Mouse (Mus musculus): Measurements from ENCODE around the gene Hk1. TPM values are rescaled to one million over a fixed set of nuclear protein-coding genes. Genes with fewer than 3 reads are reported as not detected.

Hk1 gene
- polyA plus RNA-seq, 1 experiment from 2014 or later = 67.5 TPM

- H3K36me3 ChIP-seq (ENCODE audit: insufficient read depth, low read length) = no peaks in the 10 kb centered on the region
These were observed 127.0 kb downstream of the Hk1 start for GRCm38 (mm10) chr10:62252496-62253235.

GRCm38 (mm10) chr10:62252000-62252488, 127.7 kb downstream of the Hk1 start, which contains the start of gene Tacr2:
Tacr2 (plus strand) TSS chr10:62252438.
- no peaks in the 10 kb centered on the region for H3K9me3 ChIP-seq (ENCODE audit: low read length)
- H3K27ac ChIP-seq (ENCODE audit: low read length) = no peak within 1 kb of the TSS
- no peak within 1 kb of the TSS for H3K4me3 ChIP-seq (ENCODE audit: low read length)
- no peak within 1 kb of the TSS for H3K9ac ChIP-seq (replicated peaks; ENCODE audit: low read length)
- H3K4me2 ChIP-seq (replicated peaks; ENCODE audit: low read depth, low read length) = no peak within 1 kb of the TSS
- 0 out of 2 replicates have a peak, but pooled peaks cover 5% of the 10 kb centered on the region for H3K4me1 ChIP-seq (ENCODE audit: insufficient read depth, low read length)
- WGBS = 49% methylated on average over 12 of the region's 12 CpGs
- ATAC-seq (ENCODE audit: low FRiP score, low TSS enrichment) = peak; percentile 40; the same call in 1 of the 2 replicates
- no peaks in the 10 kb centered on the region for H3K27me3 ChIP-seq (ENCODE audit: insufficient read depth, low read length)
- H3K36me3 ChIP-seq (ENCODE audit: insufficient read depth, low read length) = no peaks in the 10 kb centered on the region

More at GRCm38 (mm10) chr10:62252496-62253235, 127.0 kb downstream of the Hk1 start:
- no peak overlapping the region for H3K4me3 ChIP-seq (ENCODE audit: low read length)
- no peaks in the 10 kb centered on the region for H3K27me3 ChIP-seq (ENCODE audit: insufficient read depth, low read length)
- no peak overlapping the region for H3K27ac ChIP-seq (ENCODE audit: low read length)
- H3K4me1 ChIP-seq (ENCODE audit: insufficient read depth, low read length) = 0 out of 2 replicates have a peak, but pooled peaks cover 5% of the 10 kb centered on the region
- no peak overlapping the region for H3K4me2 ChIP-seq (replicated peaks; ENCODE audit: low read depth, low read length)
- H3K9me3 ChIP-seq (ENCODE audit: low read length) = no peaks in the 10 kb centered on the region
- H3K9ac ChIP-seq (replicated peaks; ENCODE audit: low read length) = no peak overlapping the region
- ATAC-seq (ENCODE audit: low FRiP score, low TSS enrichment) = no peak
- 80% methylated on average over 27 of the region's 27 CpGs for WGBS

- 31% methylated on average over 8 of the region's 8 CpGs for WGBS
- Histone ChIP-seq H3K9ac (replicated peaks; ENCODE audit: low read length) (no peak overlapping the region), H3K27ac (ENCODE audit: low read length) (no peak overlapping the region), H3K27me3 (ENCODE audit: insufficient read depth, low read length) (no peaks in the 10 kb centered on the region), H3K36me3 (ENCODE audit: insufficient read depth, low read length) (no peaks in the 10 kb centered on the region), H3K4me1 (ENCODE audit: insufficient read depth, low read length) (0 out of 2 replicates have a peak, but pooled peaks cover 5% of the 10 kb centered on the region), H3K4me3 (ENCODE audit: low read length) (no peak overlapping the region), H3K9me3 (ENCODE audit: low read length) (no peaks in the 10 kb centered on the region), H3K4me2 (replicated peaks; ENCODE audit: low read depth, low read length) (no peak overlapping the region)
- peak; percentile 7; the same call in 1 of the 2 replicates for ATAC-seq (ENCODE audit: low FRiP score, low TSS enrichment)
These were observed 131.9 kb downstream of the Hk1 start for GRCm38 (mm10) chr10:62247815-62248214.

- no peaks in the 10 kb centered on the region for H3K36me3 ChIP-seq (ENCODE audit: insufficient read depth, low read length)
- H3K9ac ChIP-seq (replicated peaks; ENCODE audit: low read length) = no peak overlapping the region
- H3K27ac ChIP-seq (ENCODE audit: low read length) = no peak overlapping the region
- H3K4me3 ChIP-seq (ENCODE audit: low read length) = no peak overlapping the region
- no peaks in the 10 kb centered on the region for H3K27me3 ChIP-seq (ENCODE audit: insufficient read depth, low read length)
- 59% methylated on average over 3 of the region's 3 CpGs for WGBS
- H3K4me1 ChIP-seq (ENCODE audit: insufficient read depth, low read length) = 0 out of 2 replicates have a peak, but pooled peaks cover 4% of the 10 kb centered on the region
- no peak overlapping the region for H3K4me2 ChIP-seq (replicated peaks; ENCODE audit: low read depth, low read length)
- no peak for ATAC-seq (ENCODE audit: low FRiP score, low TSS enrichment)
- no peaks in the 10 kb centered on the region for H3K9me3 ChIP-seq (ENCODE audit: low read length)
These were observed 132.6 kb downstream of the Hk1 start for GRCm38 (mm10) chr10:62247156-62247555.

GRCm38 (mm10) chr10:62244067-62244466, 135.6 kb downstream of the Hk1 start:
- H3K4me3 ChIP-seq (ENCODE audit: low read length) = no peak overlapping the region
- no peaks in the 10 kb centered on the region for H3K9me3 ChIP-seq (ENCODE audit: low read length)
- H3K27ac ChIP-seq (ENCODE audit: low read length) = no peak overlapping the region
- no peak overlapping the region for H3K9ac ChIP-seq (replicated peaks; ENCODE audit: low read length)
- no peak overlapping the region for H3K4me2 ChIP-seq (replicated peaks; ENCODE audit: low read depth, low read length)
- 87% methylated on average over 9 of the region's 9 CpGs for WGBS
- no peaks in the 10 kb centered on the region for H3K36me3 ChIP-seq (ENCODE audit: insufficient read depth, low read length)
- peaks cover 5% of the 10 kb centered on the region; the same call in 1 of the 2 replicates for H3K4me1 ChIP-seq (ENCODE audit: insufficient read depth, low read length)
- no peak for ATAC-seq (ENCODE audit: low FRiP score, low TSS enrichment)
- no peaks in the 10 kb centered on the region for H3K27me3 ChIP-seq (ENCODE audit: insufficient read depth, low read length)

GRCm38 (mm10) chr10:62242896-62243295, 136.8 kb downstream of the Hk1 start:
- Histone ChIP-seq H3K9ac (replicated peaks; ENCODE audit: low read length) (no peak overlapping the region), H3K4me2 (replicated peaks; ENCODE audit: low read depth, low read length) (no peak overlapping the region), H3K4me3 (ENCODE audit: low read length) (no peak overlapping the region), H3K27me3 (ENCODE audit: insufficient read depth, low read length) (no peaks in the 10 kb centered on the region), H3K4me1 (ENCODE audit: insufficient read depth, low read length) (peaks cover 9% of the 10 kb centered on the region; the same call in 1 of the 2 replicates), H3K36me3 (ENCODE audit: insufficient read depth, low read length) (no peaks in the 10 kb centered on the region), H3K27ac (ENCODE audit: low read length) (no peak overlapping the region), H3K9me3 (ENCODE audit: low read length) (no peaks in the 10 kb centered on the region)
- 44% methylated on average over 13 of the region's 13 CpGs for WGBS
- ATAC-seq (ENCODE audit: low FRiP score, low TSS enrichment) = no peak

- Histone ChIP-seq H3K9ac (replicated peaks; ENCODE audit: low read length) (no peak overlapping the region), H3K27ac (ENCODE audit: low read length) (no peak overlapping the region), H3K4me3 (ENCODE audit: low read length) (no peak overlapping the region), H3K27me3 (ENCODE audit: insufficient read depth, low read length) (no peaks in the 10 kb centered on the region), H3K4me1 (ENCODE audit: insufficient read depth, low read length) (peaks cover 9% of the 10 kb centered on the region; the same call in 1 of the 2 replicates), H3K9me3 (ENCODE audit: low read length) (no peaks in the 10 kb centered on the region), H3K36me3 (ENCODE audit: insufficient read depth, low read length) (no peaks in the 10 kb centered on the region), H3K4me2 (replicated peaks; ENCODE audit: low read depth, low read length) (no peak overlapping the region)
- 81% methylated on average over 10 of the region's 10 CpGs for WGBS
- no peak for ATAC-seq (ENCODE audit: low FRiP score, low TSS enrichment)
These were observed 137.3 kb downstream of the Hk1 start for GRCm38 (mm10) chr10:62242358-62242757.

- H3K4me2 ChIP-seq (replicated peaks; ENCODE audit: low read depth, low read length) = no peak overlapping the region
- peaks cover 9% of the 10 kb centered on the region; the same call in 1 of the 2 replicates for H3K4me1 ChIP-seq (ENCODE audit: insufficient read depth, low read length)
- H3K27ac ChIP-seq (ENCODE audit: low read length) = no peak overlapping the region; the same call in 1 of the 2 replicates
- no peak overlapping the region for H3K9ac ChIP-seq (replicated peaks; ENCODE audit: low read length)
- no peaks in the 10 kb centered on the region for H3K36me3 ChIP-seq (ENCODE audit: insufficient read depth, low read length)
- no peaks in the 10 kb centered on the region for H3K9me3 ChIP-seq (ENCODE audit: low read length)
- 34% methylated on average over 6 of the region's 6 CpGs for WGBS
- H3K27me3 ChIP-seq (ENCODE audit: insufficient read depth, low read length) = no peaks in the 10 kb centered on the region
- ATAC-seq (ENCODE audit: low FRiP score, low TSS enrichment) = peak; percentile 88
- H3K4me3 ChIP-seq (ENCODE audit: low read length) = no peak overlapping the region
These were observed 140.4 kb downstream of the Hk1 start for GRCm38 (mm10) chr10:62239270-62239669.

GRCm38 (mm10) chr10:62238688-62239087, 141.0 kb downstream of the Hk1 start:
- Histone ChIP-seq H3K4me2 (replicated peaks; ENCODE audit: low read depth, low read length) (no peak overlapping the region), H3K9me3 (ENCODE audit: low read length) (no peaks in the 10 kb centered on the region), H3K27me3 (ENCODE audit: insufficient read depth, low read length) (no peaks in the 10 kb centered on the region), H3K9ac (replicated peaks; ENCODE audit: low read length) (no peak overlapping the region), H3K4me1 (ENCODE audit: insufficient read depth, low read length) (peaks cover 9% of the 10 kb centered on the region), H3K36me3 (ENCODE audit: insufficient read depth, low read length) (no peaks in the 10 kb centered on the region), H3K27ac (ENCODE audit: low read length) (peak overlapping the region; percentile 15; the same call in 1 of the 2 replicates), H3K4me3 (ENCODE audit: low read length) (no peak overlapping the region)
- ATAC-seq (ENCODE audit: low FRiP score, low TSS enrichment) = no peak
- WGBS = 95% methylated on average over 3 of the region's 3 CpGs

GRCm38 (mm10) chr10:62237205-62237604, 142.5 kb downstream of the Hk1 start:
- Histone ChIP-seq H3K9me3 (ENCODE audit: low read length) (no peaks in the 10 kb centered on the region), H3K4me1 (ENCODE audit: insufficient read depth, low read length) (peaks cover 10% of the 10 kb centered on the region), H3K4me2 (replicated peaks; ENCODE audit: low read depth, low read length) (no peak overlapping the region), H3K27ac (ENCODE audit: low read length) (no peak overlapping the region), H3K27me3 (ENCODE audit: insufficient read depth, low read length) (no peaks in the 10 kb centered on the region), H3K36me3 (ENCODE audit: insufficient read depth, low read length) (no peaks in the 10 kb centered on the region), H3K9ac (replicated peaks; ENCODE audit: low read length) (no peak overlapping the region), H3K4me3 (ENCODE audit: low read length) (no peak overlapping the region)
- no peak; the same call in 1 of the 2 replicates for ATAC-seq (ENCODE audit: low FRiP score, low TSS enrichment)
- WGBS = 82% methylated on average over 10 of the region's 10 CpGs
